Mouse (Mus musculus) spleen, adult 18-20 months (tissue): ENCODE results near the gene Olfr60.

ENCODE experiments used
- DNase-seq, 2 experiments: peaks; one replicate each; pipeline ENCODE4 v3.0.0; 2022; ENCODE audit warnings: mixed read lengths in 2 of 2

Gene Olfr60

DNA sequence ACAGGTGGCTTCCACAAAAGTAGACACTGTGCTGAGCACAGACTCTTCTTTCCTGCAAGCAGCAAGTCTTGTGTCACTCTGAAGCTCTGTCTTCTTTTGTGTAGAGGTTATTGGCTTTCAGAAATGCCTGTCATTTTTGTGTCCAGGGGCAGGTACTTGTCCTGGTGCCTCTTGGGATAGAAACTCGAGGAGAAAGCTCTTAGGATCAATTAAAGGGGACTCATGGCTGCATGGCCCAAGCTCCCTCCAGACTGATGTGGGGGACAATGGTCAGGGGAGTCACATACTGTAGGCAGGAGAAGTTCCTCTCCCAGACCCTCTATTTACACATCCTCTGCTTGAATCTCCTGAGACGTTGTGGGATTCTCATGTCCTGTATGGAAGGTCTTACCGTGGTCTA lies at the start of gene Olfr60:
Olfr60 (minus strand) TSS at position 101 of the 400 bp plus-strand sequence.
- no peak for DNase-seq

DNA sequence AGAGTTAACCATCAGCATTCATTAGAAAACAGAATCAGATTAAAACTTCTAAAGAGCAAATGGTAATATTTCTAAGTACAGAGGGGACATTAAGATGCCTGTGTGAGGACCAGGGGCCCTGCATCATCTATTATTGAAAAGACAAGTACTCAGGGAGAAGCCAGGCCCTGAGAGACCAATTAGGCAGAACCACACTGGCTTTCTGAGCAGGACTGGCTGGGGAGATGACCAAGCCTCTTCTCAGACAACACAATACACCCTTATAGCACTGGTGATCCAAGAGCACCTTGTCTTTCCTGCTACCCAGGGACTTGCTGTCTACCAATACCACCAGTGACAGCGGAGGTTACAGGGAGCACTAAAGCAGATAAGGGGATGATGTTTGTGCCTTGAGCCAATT lies 41.3 kb upstream of the Olfr60 start, which contains the start of gene Olfr531:
Olfr531 (minus strand) TSS at position 101 of the 400 bp plus-strand sequence.
- no peak for DNase-seq

DNA sequence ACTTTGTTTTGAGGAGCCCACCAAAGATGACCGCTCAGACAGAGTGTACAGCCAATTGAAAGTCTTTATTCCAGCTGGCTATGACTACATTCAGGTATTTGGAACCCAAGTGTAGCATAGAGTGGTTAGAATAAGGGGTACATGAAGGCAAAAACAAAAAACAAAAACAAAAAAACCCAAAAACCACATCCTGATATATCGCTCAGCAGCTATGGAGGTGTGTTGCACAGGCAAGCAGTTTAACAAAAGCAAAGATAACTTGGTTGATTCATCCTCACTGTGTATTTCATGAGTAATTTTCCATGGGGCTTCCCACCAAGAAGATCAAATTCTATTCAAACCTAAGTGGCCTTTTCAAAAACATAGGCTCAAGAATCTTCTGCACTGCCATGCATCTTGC lies 15.4 kb upstream of the Olfr60 start:
- no peak for DNase-seq

DNA sequence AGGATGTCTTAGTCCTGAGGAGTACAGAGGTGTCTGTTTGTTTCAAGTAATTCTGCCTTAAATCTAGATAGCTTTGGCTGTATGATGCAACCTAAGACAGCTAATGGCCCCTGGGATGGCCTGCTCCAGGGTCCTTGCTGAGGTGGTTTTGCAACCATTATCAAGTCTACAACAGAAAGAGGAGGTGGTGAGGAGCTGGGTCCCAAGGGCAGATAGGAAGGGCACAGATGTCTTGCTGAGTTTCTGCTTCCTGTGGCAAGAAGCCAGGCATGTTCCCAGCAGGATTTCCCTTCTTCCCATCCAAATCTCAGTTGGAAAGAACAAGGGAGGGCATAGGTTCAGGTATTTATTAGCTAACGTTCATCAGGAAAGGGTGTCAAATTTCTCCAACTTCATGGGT lies 14.8 kb upstream of the Olfr60 start, which contains the start of gene Olfr530:
Olfr530 (minus strand) TSS at position 101 of the 400 bp plus-strand sequence.
- DNase-seq: no peak

DNA sequence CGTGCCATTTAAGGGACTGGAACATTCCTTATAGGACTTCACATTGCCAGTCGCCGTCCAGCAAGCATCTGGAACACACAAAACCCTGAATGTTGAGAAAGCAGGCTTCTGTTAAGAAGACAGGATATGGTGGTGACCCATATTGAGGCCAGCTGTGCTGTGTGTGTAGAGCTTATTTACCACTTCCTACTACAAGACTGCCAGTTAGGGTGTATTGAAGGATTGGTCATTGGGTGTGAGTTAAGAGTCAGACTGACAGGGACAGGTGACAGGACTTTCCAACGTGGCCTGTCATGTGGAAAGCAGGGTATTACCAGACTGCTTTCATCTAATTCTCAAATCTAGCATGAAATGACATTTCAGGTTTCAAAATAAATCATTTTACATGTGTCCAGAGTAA lies 12.8 kb upstream of the Olfr60 start:
- no peak for DNase-seq

DNA sequence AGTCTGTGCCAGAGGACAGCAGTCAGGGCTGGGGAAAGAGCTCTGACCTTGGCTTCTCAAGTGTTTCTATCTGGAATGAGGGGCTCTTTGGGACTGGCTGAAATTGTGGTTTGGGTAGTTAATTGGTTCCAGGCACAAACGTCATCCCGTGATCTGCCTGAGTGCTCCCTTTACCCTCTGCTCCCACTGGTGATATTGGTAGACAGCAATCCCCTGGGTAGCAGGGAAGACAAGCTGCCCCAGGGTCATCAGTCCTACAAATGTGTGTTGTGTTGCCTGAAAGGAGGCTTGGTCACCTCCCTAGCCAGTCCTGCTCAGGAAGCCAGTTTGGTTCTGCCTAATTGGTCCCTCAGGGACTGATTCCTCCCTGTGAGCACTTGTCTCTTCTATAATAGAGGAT lies 27.8 kb downstream of the Olfr60 start, which contains the start of gene Olfr527:
Olfr527 (plus strand) TSS at position 301 of the 400 bp plus-strand sequence.
- no peak for DNase-seq

DNA sequence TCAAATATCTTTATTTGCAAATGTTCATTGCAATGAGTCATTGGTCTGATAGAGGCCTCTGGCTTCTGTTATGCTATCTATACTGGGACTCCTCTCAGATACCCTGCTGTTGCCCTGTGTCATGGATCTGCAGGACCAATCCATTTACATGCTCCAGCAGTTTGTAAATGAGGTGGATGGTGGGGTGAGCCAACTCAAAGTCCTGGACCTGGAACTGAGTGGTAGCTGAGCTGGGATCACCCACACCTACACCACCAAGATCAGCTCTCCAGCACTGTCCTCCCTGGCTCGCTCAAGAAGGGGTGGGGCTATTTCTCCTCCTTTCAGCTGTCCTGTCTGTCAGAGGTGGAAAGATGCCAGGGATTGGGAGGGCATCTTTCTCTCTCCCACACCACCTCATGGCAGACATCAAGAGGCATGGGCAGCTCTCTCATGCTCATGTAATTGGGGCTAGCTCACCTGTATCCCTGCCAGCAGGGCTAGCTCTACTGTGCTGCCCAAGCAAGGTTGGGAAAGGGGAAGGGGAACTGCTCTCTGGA lies 31.6 kb downstream of the Olfr60 start:
- DNase-seq: no peak

DNA sequence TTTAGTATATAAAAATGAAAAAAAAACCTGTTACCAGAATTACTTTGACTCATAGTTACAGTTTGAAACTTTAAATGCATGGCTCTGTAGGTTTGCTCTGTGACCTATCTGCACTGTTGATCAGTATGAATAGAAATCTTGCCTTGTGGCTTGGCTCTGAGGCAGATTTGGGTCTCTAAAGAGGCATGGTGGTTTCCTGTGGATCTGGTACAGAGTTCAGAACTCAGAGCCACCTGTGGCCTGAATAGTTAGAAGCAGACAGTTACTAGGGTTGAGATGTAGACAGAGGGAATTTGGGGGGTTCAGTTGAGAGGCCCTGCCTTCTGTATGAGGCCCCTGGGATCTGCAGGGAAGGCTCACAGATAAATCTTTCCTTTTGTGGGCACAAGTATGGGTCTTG lies 40.3 kb downstream of the Olfr60 start:
- DNase-seq: no peak

DNA sequence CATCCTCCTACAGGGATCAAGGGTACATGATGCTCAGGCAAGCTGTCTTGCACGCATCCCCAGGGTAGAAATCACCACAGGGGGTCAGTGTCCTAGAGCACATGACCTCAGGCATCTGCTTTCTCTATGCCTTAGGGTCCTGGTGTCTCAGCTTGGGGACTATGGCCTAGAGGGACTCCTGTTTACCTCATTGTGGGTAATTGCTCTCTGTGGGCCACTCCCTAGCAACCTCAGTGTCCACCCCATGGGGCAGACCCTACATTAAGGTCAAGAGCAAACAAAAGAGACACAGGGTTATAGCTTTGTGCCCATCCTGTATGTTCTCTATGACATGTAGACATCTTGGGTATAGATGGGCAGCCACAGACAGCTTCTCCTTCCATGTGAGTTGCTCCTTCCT lies 40.9 kb downstream of the Olfr60 start, which contains the start of gene Olfr525:
Olfr525 (plus strand) TSS at position 301 of the 400 bp plus-strand sequence.
- no peak for DNase-seq

DNA sequence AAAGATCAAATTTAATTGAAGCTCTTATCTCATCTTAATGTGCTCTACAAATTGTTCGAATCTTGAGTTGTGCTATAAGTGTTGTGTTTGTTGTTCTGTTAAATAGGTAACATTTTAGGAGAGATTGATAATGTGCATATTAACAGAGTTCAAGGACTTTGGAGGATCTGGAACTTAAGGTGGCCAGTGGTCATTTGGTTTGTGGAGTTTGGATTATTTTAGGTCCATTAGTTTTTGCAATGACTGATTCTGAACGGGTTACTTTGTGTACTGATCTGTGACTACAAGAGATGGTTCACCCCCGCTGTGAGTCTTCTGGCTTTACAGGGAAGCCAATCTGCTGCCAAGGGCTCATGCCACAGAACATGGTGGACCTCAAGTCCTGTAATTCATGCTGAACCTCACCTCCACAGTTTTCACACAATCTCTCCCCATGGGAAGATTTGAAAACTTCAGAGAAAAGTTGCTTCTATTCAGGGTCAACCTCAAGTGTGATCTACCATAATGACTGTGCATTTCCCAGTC lies 41.5 kb downstream of the Olfr60 start:
- DNase-seq: no peak

DNA sequence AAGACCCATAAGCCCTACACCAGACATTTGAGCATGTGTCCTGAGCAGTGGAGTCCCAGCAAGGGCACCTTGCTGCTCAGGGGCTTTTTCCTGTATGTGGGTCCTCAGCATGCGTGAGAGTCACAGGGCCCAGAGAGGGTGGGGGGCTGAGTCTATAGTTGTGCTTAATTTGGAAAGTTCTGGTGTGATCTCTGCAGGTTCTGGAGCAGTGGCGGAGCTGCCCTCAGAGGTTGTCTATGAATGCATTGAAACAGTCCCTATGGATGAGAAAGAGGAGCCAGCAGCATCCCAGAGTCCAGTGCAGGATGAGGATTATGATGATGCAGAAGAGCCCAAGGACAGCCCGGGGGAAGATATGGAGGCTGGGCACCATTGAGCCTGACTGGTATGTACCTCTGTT lies 62.1 kb downstream of the Olfr60 start:
- no peak for DNase-seq

DNA sequence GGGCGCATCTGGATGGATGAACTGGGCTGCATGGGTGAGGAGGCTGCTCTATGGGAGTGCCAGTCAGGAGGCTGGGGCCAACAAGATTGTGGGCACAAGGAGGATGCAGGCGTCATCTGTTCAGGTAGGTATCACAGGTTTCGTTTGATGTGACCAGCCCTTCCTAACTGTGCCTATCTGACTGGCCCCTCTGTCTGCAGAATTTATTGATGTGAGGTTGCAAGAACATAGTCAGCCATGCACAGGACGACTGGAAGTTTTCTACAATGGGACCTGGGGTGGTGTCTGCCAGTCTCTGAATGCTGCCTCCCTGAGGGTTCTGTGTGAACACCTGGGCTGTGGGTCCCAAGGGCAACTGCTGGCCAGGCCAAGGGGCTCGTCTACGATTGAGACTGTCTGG lies 64.6 kb downstream of the Olfr60 start:
- no peak for DNase-seq

DNA sequence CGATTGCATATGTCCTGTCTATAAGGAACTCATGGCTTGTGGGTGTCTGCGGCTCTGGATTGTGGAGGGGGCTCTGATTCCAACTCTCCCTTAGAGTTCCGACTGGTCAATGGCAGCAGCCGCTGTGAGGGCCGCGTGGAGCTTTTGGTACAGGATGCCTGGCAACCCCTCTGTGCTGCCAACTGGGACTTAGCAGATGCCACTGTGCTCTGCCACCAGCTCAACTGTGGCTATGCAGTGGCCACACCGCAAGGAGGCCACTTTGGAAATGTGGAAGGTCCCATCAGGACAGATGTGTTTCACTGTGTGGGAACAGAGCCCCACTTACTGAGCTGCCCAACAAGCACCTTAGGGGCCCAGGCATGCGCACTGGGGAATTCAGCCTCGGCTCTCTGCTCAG lies 65.7 kb downstream of the Olfr60 start:
- no peak for DNase-seq
